In genomic region chr9:37021586-37022230, GRCm38 (mm10) we compare ENCODE assay signal across 12 mouse cellular contexts.
DNase-seq lines count a peak whose midpoint lies in the region; ATAC-seq and TF ChIP-seq lines count a peak whose summit lies in the region.
"Had no signal": no experiment of that assay in that cellular context is flagged by ENCODE, and none has a peak within 500 bp of the region (broad histone marks: within the 10 kb centered on the region; RNA-seq: fewer than 3 reads in every experiment).

No protein-coding gene starts in this region.

- no peaks in the 10 kb centered on the region for H3K27me3 ChIP-seq in intestine, embryonic 16.5 days (replicated peaks; ENCODE audit: control insufficient read depth, insufficient read depth, low read length)
- H3K27me3 ChIP-seq in intestine, postnatal 0 days (replicated peaks; ENCODE audit: control insufficient read depth, insufficient read depth, low read length), result no peaks in the 10 kb centered on the region
- no peaks in the 10 kb centered on the region for H3K27me3 ChIP-seq in embryonic facial prominence, embryonic 10.5 days (replicated peaks; ENCODE audit: low read depth, poor library complexity, severe bottlenecking)
- no peaks in the 10 kb centered on the region for H3K27me3 ChIP-seq in midbrain, embryonic 15.5 days (replicated peaks)
- H3K27me3 ChIP-seq: embryonic facial prominence, embryonic 15.5 days had no signal

- peaks cover 13% of the 10 kb centered on the region; the same call in 1 of the 2 replicates for H3K4me1 ChIP-seq in intestine, embryonic 16.5 days (ENCODE audit: control insufficient read depth, insufficient read depth, low read length)
- H3K4me1 ChIP-seq in intestine, postnatal 0 days (replicated peaks; ENCODE audit: control insufficient read depth, insufficient read depth, low read length), result no peaks in the 10 kb centered on the region
- peaks cover 56% of the 10 kb centered on the region for H3K4me1 ChIP-seq in embryonic facial prominence, embryonic 10.5 days
- H3K4me1 ChIP-seq in midbrain, embryonic 15.5 days, result peaks cover 41% of the 10 kb centered on the region

- H3K27ac ChIP-seq in intestine, embryonic 16.5 days (ENCODE audit: low read length), result no peak overlapping the region
- H3K27ac ChIP-seq in intestine, postnatal 0 days (ENCODE audit: low read depth, low read length), result no peak overlapping the region
- peak overlapping the region; percentile 71 for H3K27ac ChIP-seq in embryonic facial prominence, embryonic 10.5 days (replicated peaks)
- peak overlapping the region; percentile 16; the same call in 1 of the 2 replicates for H3K27ac ChIP-seq in midbrain, embryonic 15.5 days
- H3K27ac ChIP-seq: embryonic facial prominence, embryonic 15.5 days had no signal

- H3K9ac ChIP-seq in intestine, embryonic 16.5 days (ENCODE audit: low read depth, low read length), result no peak overlapping the region
- H3K9ac ChIP-seq in intestine, postnatal 0 days (ENCODE audit: low read depth, low read length), result no peak overlapping the region
- no peak overlapping the region for H3K9ac ChIP-seq in midbrain, embryonic 15.5 days
- H3K9ac ChIP-seq: embryonic facial prominence, embryonic 15.5 days; liver, postnatal 0 days had no signal

- DNase-seq in R1 (ENCODE audit: low read depth, low spot score), result peak; percentile 81
- DNase-seq in embryonic facial prominence, embryonic 10.5 days (ENCODE audit: low spot score), result no peak
- no peak for DNase-seq in cerebellum, adult 9-11 months
- DNase-seq: cerebellum, postnatal 10 days; liver, postnatal 0 days; thymus, postnatal 14 days had no signal

- H3K36me3 ChIP-seq in intestine, embryonic 16.5 days (ENCODE audit: control insufficient read depth, insufficient read depth, low read length), result no peaks in the 10 kb centered on the region
- H3K36me3 ChIP-seq in intestine, postnatal 0 days (ENCODE audit: control insufficient read depth, insufficient read depth), result no peaks in the 10 kb centered on the region
- no peaks in the 10 kb centered on the region for H3K36me3 ChIP-seq in embryonic facial prominence, embryonic 10.5 days (replicated peaks)
- H3K36me3 ChIP-seq in midbrain, embryonic 15.5 days (replicated peaks), result no peaks in the 10 kb centered on the region
- H3K36me3 ChIP-seq: embryonic facial prominence, embryonic 15.5 days had no signal

- H3K9me3 ChIP-seq in intestine, embryonic 16.5 days (ENCODE audit: control insufficient read depth, low read length), result no peaks in the 10 kb centered on the region
- no peaks in the 10 kb centered on the region for H3K9me3 ChIP-seq in intestine, postnatal 0 days (ENCODE audit: control insufficient read depth)
- H3K9me3 ChIP-seq in embryonic facial prominence, embryonic 10.5 days, result no peaks in the 10 kb centered on the region
- H3K9me3 ChIP-seq in midbrain, embryonic 15.5 days, result no peaks in the 10 kb centered on the region
- H3K9me3 ChIP-seq: embryonic facial prominence, embryonic 15.5 days had no signal

- no peak overlapping the region for H3K4me3 ChIP-seq in intestine, embryonic 16.5 days (ENCODE audit: low read length)
- H3K4me3 ChIP-seq in intestine, postnatal 0 days (ENCODE audit: low read depth, low read length), result no peak overlapping the region
- H3K4me3 ChIP-seq in embryonic facial prominence, embryonic 10.5 days, result no peak overlapping the region
- no peak overlapping the region for H3K4me3 ChIP-seq in midbrain, embryonic 15.5 days
- H3K4me3 ChIP-seq: embryonic facial prominence, embryonic 15.5 days had no signal

- TF ChIP-seq CTCF in intestine, postnatal 0 days (IDR thresholded peaks at IDR 0.05; ENCODE audit: low read depth), result no peak

- WGBS in intestine, embryonic 16.5 days, result 28% methylated on average over 3 of the region's 3 CpGs
- WGBS in intestine, postnatal 0 days, result 32% methylated on average over 3 of the region's 3 CpGs
- WGBS in embryonic facial prominence, embryonic 10.5 days, result 35% methylated on average over 3 of the region's 3 CpGs
- 15% methylated on average over 3 of the region's 3 CpGs for WGBS in midbrain, embryonic 15.5 days

- peak; percentile 24; the same call in 1 of the 2 replicates for ATAC-seq in intestine, embryonic 16.5 days
- no peak for ATAC-seq in intestine, postnatal 0 days
- 0 out of 2 replicates have a peak, but pooled peaks have one; percentile 28 for ATAC-seq in midbrain, embryonic 15.5 days (replicated peaks)
- ATAC-seq in megakaryocyte-erythroid progenitor cell, adult 5-6 weeks (replicated peaks; ENCODE audit: low FRiP score, low TSS enrichment, poor library complexity, severe bottlenecking), result no peak
- ATAC-seq: activated CD4-positive, CD25-positive, alpha-beta regulatory T cell, adult 4 months; liver, postnatal 0 days had no signal

- no peak overlapping the region for H3K4me2 ChIP-seq in intestine, embryonic 16.5 days (ENCODE audit: low read depth, low read length)
- no peak overlapping the region for H3K4me2 ChIP-seq in intestine, postnatal 0 days (replicated peaks; ENCODE audit: low read depth)
- H3K4me2 ChIP-seq in midbrain, embryonic 15.5 days, result no peak overlapping the region
- H3K4me2 ChIP-seq: embryonic facial prominence, embryonic 15.5 days had no signal

Comparison
In these comparisons a context has a peak if more than half of its experiments do, and no peak if none do; other contexts are left out.
1. ATAC-seq: peak in intestine, embryonic 16.5 days (single experiment) and midbrain, embryonic 15.5 days (single experiment); none in intestine, postnatal 0 days (single experiment) and megakaryocyte-erythroid progenitor cell, adult 5-6 weeks (single experiment).
2. H3K27ac ChIP-seq: peak in embryonic facial prominence, embryonic 10.5 days (single experiment) and midbrain, embryonic 15.5 days (single experiment); none in intestine, embryonic 16.5 days (single experiment) and intestine, postnatal 0 days (single experiment).